Mouse (Mus musculus) heart, adult 2 months (tissue): Measurements from ENCODE around the gene Zfp846.

Experiments used
- CTCF ChIP-seq: fragments of 200-600 bp; IDR thresholded peaks from 2 replicates; pipeline ENCODE4 v1.8.1; 2022; ENCODE audit warnings: antibody characterized with exemption, mild to moderate bottlenecking, moderate library complexity
- EP300 ChIP-seq: fragments of 200-500 bp; IDR thresholded peaks from 2 replicates; pipeline ENCODE4 v1.6.1; 2011; ENCODE audit warnings: low read depth, low read length, control low read depth; ENCODE audit not compliant: insufficient read depth
- POLR2A ChIP-seq: fragments of 200-500 bp; IDR thresholded peaks from 2 replicates; pipeline ENCODE4 v1.6.1; 2011; ENCODE audit warnings: mild to moderate bottlenecking, low read depth, low read length, control low read depth; ENCODE audit not compliant: insufficient read depth

DNA sequence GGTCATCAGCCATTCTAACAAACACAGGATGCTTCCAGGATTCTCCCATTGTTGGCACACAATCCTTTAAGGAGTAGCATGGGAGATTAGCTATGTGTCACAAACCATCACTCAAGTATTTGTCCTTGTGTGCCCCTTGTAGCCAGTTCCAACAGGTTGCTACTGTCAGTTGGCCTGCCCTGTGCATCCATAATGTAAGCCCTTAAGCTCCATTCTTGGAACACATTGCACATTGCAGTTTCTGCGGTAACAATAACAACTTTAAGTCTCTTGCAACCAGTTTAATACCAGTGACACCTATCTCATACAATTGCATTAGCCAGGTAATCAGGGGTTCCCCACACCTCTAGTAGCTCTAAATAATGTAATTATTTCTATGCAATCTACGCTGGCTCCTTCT lies 44.5 kb upstream of the Zfp846 start:
- TF ChIP-seq POLR2A (no peak), EP300 (no peak), CTCF (no peak)
